10 mouse cellular contexts compared by ENCODE assay signal in the genomic region with DNA sequence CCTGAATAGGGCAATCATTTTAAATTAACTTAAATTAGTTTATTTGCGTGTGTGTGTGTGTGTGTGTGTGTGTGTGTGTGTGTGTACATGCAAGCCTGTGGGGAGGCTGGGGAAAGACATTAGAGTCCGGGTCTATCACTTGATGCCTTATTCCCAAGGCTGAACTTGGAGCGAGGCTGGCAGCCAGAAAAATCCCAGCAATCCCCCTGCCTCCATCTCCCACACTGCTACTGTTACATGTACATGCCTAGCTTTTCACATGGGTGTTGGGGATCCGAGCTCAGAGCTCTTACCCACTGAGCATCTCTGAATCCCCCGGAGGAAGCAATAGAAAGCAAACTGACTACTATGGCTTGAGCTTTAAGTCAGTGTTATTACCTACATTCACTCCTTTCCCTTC. TPM values are rescaled to one million over a fixed set of nuclear protein-coding genes. Genes with fewer than 3 reads are reported as not detected.
DNase-seq lines count a peak whose midpoint lies in the region; ATAC-seq and TF ChIP-seq lines count a peak whose summit lies in the region.
"Had no signal": no experiment of that assay in that cellular context is flagged by ENCODE, and none has a peak within 500 bp of the region (broad histone marks: within the 10 kb centered on the region; RNA-seq: fewer than 3 reads in every experiment).

No protein-coding gene starts in this region.

- DNase-seq in kidney, adult 11 months, result no peak
- no peak for DNase-seq in liver, embryonic 14.5 days (ENCODE audit: low read depth in 3 of 3, low spot score in 3 of 3)
- DNase-seq in cerebellum, postnatal 10 days, result no peak
- no peak for DNase-seq in Muller cell, postnatal 12 days (ENCODE audit: inconsistent ontology term)
- no peak for DNase-seq in forebrain, embryonic 11.5 days (ENCODE audit: low spot score)
- DNase-seq: left cerebral cortex, postnatal 4 days had no signal

- H3K4me3 ChIP-seq in kidney, embryonic 15.5 days (replicated peaks), result no peak overlapping the region
- H3K4me3 ChIP-seq in ES-Bruce4 (ENCODE audit: low read depth, low read length), result no peak overlapping the region
- no peak overlapping the region for H3K4me3 ChIP-seq in brown adipose tissue, adult 24 weeks (ENCODE audit: insufficient read depth, low read depth, low read length)
- H3K4me3 ChIP-seq in liver, embryonic 14.5 days (ENCODE audit: insufficient read depth in 1 of 2, low read depth in 2 of 2, low read length in 2 of 2), result no peak overlapping the region
- H3K4me3 ChIP-seq in forebrain, embryonic 11.5 days (ENCODE audit: low read depth, low read length), result no peak overlapping the region

- H3K27me3 ChIP-seq in kidney, embryonic 15.5 days, result no peaks in the 10 kb centered on the region
- no peaks in the 10 kb centered on the region for H3K27me3 ChIP-seq in ES-Bruce4 (ENCODE audit: control insufficient read depth, insufficient read depth, low read length, poor library complexity, severe bottlenecking)
- no peaks in the 10 kb centered on the region for H3K27me3 ChIP-seq in liver, embryonic 14.5 days (ENCODE audit: control insufficient read depth, insufficient read depth, low read length)
- H3K27me3 ChIP-seq in forebrain, embryonic 11.5 days (ENCODE audit: control insufficient read depth, insufficient read depth, low read length), result no peaks in the 10 kb centered on the region
- H3K27me3 ChIP-seq: Patski had no signal

- TF ChIP-seq POLR2A in ES-Bruce4 (IDR thresholded peaks at IDR 0.05; ENCODE audit: insufficient read depth, low read length), result no peak

- no peak for ATAC-seq in kidney, embryonic 15.5 days (replicated peaks; ENCODE audit: low FRiP score)
- no peak for ATAC-seq in liver, embryonic 14.5 days (ENCODE audit: insufficient read depth)
- no peak for ATAC-seq in forebrain, embryonic 11.5 days (replicated peaks; ENCODE audit: low FRiP score)

- no peak overlapping the region for H3K9ac ChIP-seq in kidney, embryonic 15.5 days
- H3K9ac ChIP-seq in ES-Bruce4 (ENCODE audit: low read depth, poor library complexity, severe bottlenecking), result no peak overlapping the region
- no peak overlapping the region; the same call in 1 of the 2 replicates for H3K9ac ChIP-seq in liver, embryonic 14.5 days (replicated peaks)
- H3K9ac ChIP-seq in forebrain, embryonic 11.5 days (ENCODE audit: low read length), result no peak overlapping the region

- TF ChIP-seq CTCF in ES-Bruce4 (IDR thresholded peaks at IDR 0.05; ENCODE audit: low read depth, low read length), result no peak
- no peak for TF ChIP-seq CTCF in liver, embryonic 14.5 days (IDR thresholded peaks at IDR 0.05; ENCODE audit: low read depth)

- 77% methylated on average over 5 of the region's 5 CpGs for WGBS in kidney, embryonic 15.5 days
- 78% methylated on average over 5 of the region's 5 CpGs for WGBS in liver, embryonic 14.5 days (ENCODE audit: insufficient replicate concordance)
- WGBS in forebrain, embryonic 11.5 days, result 87% methylated on average over 5 of the region's 5 CpGs

- peaks cover 7% of the 10 kb centered on the region for H3K36me3 ChIP-seq in kidney, embryonic 15.5 days
- 0 out of 2 replicates have a peak, but pooled peaks cover 2% of the 10 kb centered on the region for H3K36me3 ChIP-seq in ES-Bruce4 (ENCODE audit: control insufficient read depth, insufficient read depth, low read length, poor library complexity, severe bottlenecking)
- H3K36me3 ChIP-seq in liver, embryonic 14.5 days (replicated peaks; ENCODE audit: control insufficient read depth, insufficient read depth, low read depth), result peaks cover 18% of the 10 kb centered on the region
- H3K36me3 ChIP-seq in forebrain, embryonic 11.5 days (ENCODE audit: control insufficient read depth, insufficient read depth, low read length), result no peaks in the 10 kb centered on the region; the same call in 1 of the 2 replicates

- TF ChIP-seq EP300 in ES-Bruce4 (IDR thresholded peaks at IDR 0.05; ENCODE audit: insufficient read depth, low read depth, low read length), result no peak
- no peak for TF ChIP-seq EP300 in liver, embryonic 14.5 days (IDR thresholded peaks at IDR 0.05; ENCODE audit: low read depth)

- peaks cover 27% of the 10 kb centered on the region for H3K4me1 ChIP-seq in kidney, embryonic 15.5 days
- H3K4me1 ChIP-seq in ES-Bruce4 (ENCODE audit: control insufficient read depth, insufficient read depth, low read length), result peaks cover 2% of the 10 kb centered on the region
- peaks cover 26% of the 10 kb centered on the region; the same call in 1 of the 2 replicates for H3K4me1 ChIP-seq in brown adipose tissue, adult 24 weeks (ENCODE audit: control insufficient read depth, insufficient read depth, insufficient read length, low read length)
- peaks cover 28 to 39% of the 10 kb centered on the region in 2 experiments for H3K4me1 ChIP-seq in liver, embryonic 14.5 days (replicated peaks; ENCODE audit: control insufficient read depth in 2 of 2, insufficient read depth in 2 of 2, low read length in 1 of 2)
- H3K4me1 ChIP-seq in forebrain, embryonic 11.5 days (replicated peaks; ENCODE audit: control insufficient read depth, insufficient read depth, low read length), result 0 out of 2 replicates have a peak, but pooled peaks cover 2% of the 10 kb centered on the region

- H3K9me3 ChIP-seq in kidney, embryonic 15.5 days (replicated peaks), result no peaks in the 10 kb centered on the region
- H3K9me3 ChIP-seq in ES-Bruce4 (replicated peaks; ENCODE audit: control insufficient read depth, insufficient read depth, low read length, poor library complexity, severe bottlenecking), result no peaks in the 10 kb centered on the region
- H3K9me3 ChIP-seq in liver, embryonic 14.5 days (ENCODE audit: control insufficient read depth, low read length), result no peaks in the 10 kb centered on the region
- no peaks in the 10 kb centered on the region for H3K9me3 ChIP-seq in forebrain, embryonic 11.5 days (ENCODE audit: control insufficient read depth, low read length)

- peak overlapping the region; percentile 84 for H3K27ac ChIP-seq in kidney, embryonic 15.5 days
- 0 out of 2 replicates have a peak overlapping the region, but pooled peaks have one; percentile 2 for H3K27ac ChIP-seq in ES-Bruce4 (ENCODE audit: insufficient read depth, low read length)
- peak overlapping the region; percentile 97 for H3K27ac ChIP-seq in brown adipose tissue, adult 24 weeks (replicated peaks; ENCODE audit: low read depth, low read length)
- peak overlapping the region; percentile 69 for H3K27ac ChIP-seq in liver, embryonic 14.5 days
- no peak overlapping the region for H3K27ac ChIP-seq in forebrain, embryonic 11.5 days (ENCODE audit: low read depth, low read length)

- no peak overlapping the region for H3K4me2 ChIP-seq in kidney, embryonic 15.5 days
- peak overlapping the region; percentile 59; the same call in 1 of the 2 replicates for H3K4me2 ChIP-seq in liver, embryonic 14.5 days (ENCODE audit: low read depth)
- H3K4me2 ChIP-seq in forebrain, embryonic 11.5 days (ENCODE audit: low read depth, low read length, severe bottlenecking), result no peak overlapping the region

RNA-seq across cellular contexts. Expression of a gene that starts 12.2 kb away (rescaled TPM):
- 18.9 and 23.1 TPM in 2 replicates for polyA plus RNA-seq in kidney, embryonic 15.5 days (2015; fragmentation: Nextera tagmentation; extraction: Ambion mirVana)
- polyA plus RNA-seq in ES-Bruce4 (2011; ENCODE audit: insufficient read depth, insufficient read length, low read depth, missing spikeins), result 14.8 and 16.0 TPM in 2 replicates
- polyA plus RNA-seq in brown adipose tissue, adult 24 weeks (2012; ENCODE audit: insufficient read depth, insufficient read length, missing spikeins), result 16.2 and 17.6 TPM in 2 replicates
- polyA plus RNA-seq in liver, embryonic 14.5 days (2012; rRNA removed), result 22.4 and 24.6 TPM in 2 replicates
- 20.5 and 24.7 TPM in 2 replicates for polyA plus RNA-seq in liver, embryonic 14.5 days (2014; fragmentation: Nextera tagmentation; extraction: Ambion mirVana)
- polyA plus RNA-seq in forebrain, embryonic 11.5 days (2014; fragmentation: Nextera tagmentation; extraction: Ambion mirVana), result 23.5 and 26.0 TPM in 2 replicates

RNA-seq across cellular contexts. Expression of a gene that starts 26.8 kb away (rescaled TPM):
- polyA plus RNA-seq in kidney, embryonic 15.5 days (2015; fragmentation: Nextera tagmentation; extraction: Ambion mirVana), result 0.80 and 0.82 TPM in 2 replicates
- 1.2 and 1.5 TPM in 2 replicates for polyA plus RNA-seq in ES-Bruce4 (2011; ENCODE audit: insufficient read depth, insufficient read length, low read depth, missing spikeins)
- polyA plus RNA-seq in brown adipose tissue, adult 24 weeks (2012; ENCODE audit: insufficient read depth, insufficient read length, missing spikeins), result 22.0 and 26.4 TPM in 2 replicates
- 0.02 TPM in 2 replicates for polyA plus RNA-seq in liver, embryonic 14.5 days (2012; rRNA removed)
- polyA plus RNA-seq in liver, embryonic 14.5 days (2014; fragmentation: Nextera tagmentation; extraction: Ambion mirVana), result not detected in 2 replicates
- 0.25 TPM in 1 of 2 replicates, not detected in the other for polyA plus RNA-seq in forebrain, embryonic 11.5 days (2014; fragmentation: Nextera tagmentation; extraction: Ambion mirVana)

RNA-seq across cellular contexts. Expression of a gene that starts 31.2 kb away (rescaled TPM):
- 8.2 and 10.5 TPM in 2 replicates for polyA plus RNA-seq in kidney, embryonic 15.5 days (2015; fragmentation: Nextera tagmentation; extraction: Ambion mirVana)
- 5.0 and 7.9 TPM in 2 replicates for polyA plus RNA-seq in ES-Bruce4 (2011; ENCODE audit: insufficient read depth, insufficient read length, low read depth, missing spikeins)
- 2.0 TPM in 1 of 2 replicates, not detected in the other for polyA plus RNA-seq in brown adipose tissue, adult 24 weeks (2012; ENCODE audit: insufficient read depth, insufficient read length, missing spikeins)
- 12.7 and 13.7 TPM in 2 replicates for polyA plus RNA-seq in liver, embryonic 14.5 days (2012; rRNA removed)
- 2.3 and 2.9 TPM in 2 replicates for polyA plus RNA-seq in liver, embryonic 14.5 days (2014; fragmentation: Nextera tagmentation; extraction: Ambion mirVana)
- polyA plus RNA-seq in forebrain, embryonic 11.5 days (2014; fragmentation: Nextera tagmentation; extraction: Ambion mirVana), result 9.3 and 10.7 TPM in 2 replicates

RNA-seq across cellular contexts. Expression of a gene that starts 43.4 kb away (rescaled TPM):
- polyA plus RNA-seq in kidney, embryonic 15.5 days (2015; fragmentation: Nextera tagmentation; extraction: Ambion mirVana), result 10.4 and 13.1 TPM in 2 replicates
- polyA plus RNA-seq in ES-Bruce4 (2011; ENCODE audit: insufficient read depth, insufficient read length, low read depth, missing spikeins), result 5.4 and 9.0 TPM in 2 replicates
- 0.95 and 2.3 TPM in 2 replicates for polyA plus RNA-seq in brown adipose tissue, adult 24 weeks (2012; ENCODE audit: insufficient read depth, insufficient read length, missing spikeins)
- polyA plus RNA-seq in liver, embryonic 14.5 days (2012; rRNA removed), result 5.5 and 6.0 TPM in 2 replicates
- polyA plus RNA-seq in liver, embryonic 14.5 days (2014; fragmentation: Nextera tagmentation; extraction: Ambion mirVana), result 3.2 and 3.9 TPM in 2 replicates
- 9.9 and 15.3 TPM in 2 replicates for polyA plus RNA-seq in forebrain, embryonic 11.5 days (2014; fragmentation: Nextera tagmentation; extraction: Ambion mirVana)

RNA-seq across cellular contexts. Expression of a gene that starts 43.4 kb away (rescaled TPM):
- 47.4 and 50.6 TPM in 2 replicates for polyA plus RNA-seq in kidney, embryonic 15.5 days (2015; fragmentation: Nextera tagmentation; extraction: Ambion mirVana)
- 25.1 and 28.6 TPM in 2 replicates for polyA plus RNA-seq in ES-Bruce4 (2011; ENCODE audit: insufficient read depth, insufficient read length, low read depth, missing spikeins)
- polyA plus RNA-seq in brown adipose tissue, adult 24 weeks (2012; ENCODE audit: insufficient read depth, insufficient read length, missing spikeins), result 11.5 and 13.6 TPM in 2 replicates
- 13.9 and 16.1 TPM in 2 replicates for polyA plus RNA-seq in liver, embryonic 14.5 days (2012; rRNA removed)
- 21.7 and 23.6 TPM in 2 replicates for polyA plus RNA-seq in liver, embryonic 14.5 days (2014; fragmentation: Nextera tagmentation; extraction: Ambion mirVana)
- 29.8 and 38.0 TPM in 2 replicates for polyA plus RNA-seq in forebrain, embryonic 11.5 days (2014; fragmentation: Nextera tagmentation; extraction: Ambion mirVana)
